Comparison of ENCODE assay signal across 14 mouse cellular contexts in the genomic region with DNA sequence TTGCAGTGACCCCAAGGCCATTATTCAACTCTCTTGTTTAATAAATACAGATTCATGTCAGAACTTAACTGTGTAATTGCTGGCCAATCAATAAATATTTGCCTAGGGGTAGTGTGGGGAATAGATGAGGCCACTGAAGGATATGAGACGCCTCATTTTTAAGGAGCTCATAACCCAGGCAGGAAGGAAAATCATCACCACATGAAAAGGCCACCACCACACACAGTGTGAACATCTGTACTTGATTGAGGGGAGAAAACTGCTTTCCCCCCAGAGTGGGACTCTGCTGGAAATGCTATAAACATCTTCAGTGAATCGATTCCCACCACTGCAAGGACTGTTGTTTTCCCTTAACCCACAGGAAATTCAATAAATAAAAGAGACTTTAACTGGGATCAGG.
DNase-seq lines count a peak whose midpoint lies in the region; ATAC-seq and TF ChIP-seq lines count a peak whose summit lies in the region.
"Had no signal": no experiment of that assay in that cellular context is flagged by ENCODE, and none has a peak within 500 bp of the region (broad histone marks: within the 10 kb centered on the region; RNA-seq: fewer than 3 reads in every experiment).

No protein-coding gene starts in this region.

- 42% methylated on average over 2 of the region's 2 CpGs for WGBS in neural tube, embryonic 12.5 days
- 22% methylated on average over 2 of the region's 2 CpGs for WGBS in embryonic facial prominence, embryonic 11.5 days
- 78% methylated on average over 2 of the region's 2 CpGs for WGBS in forebrain, postnatal 0 days

- H3K36me3 ChIP-seq in neural tube, embryonic 12.5 days, result no peaks in the 10 kb centered on the region
- H3K36me3 ChIP-seq in embryonic facial prominence, embryonic 11.5 days (replicated peaks; ENCODE audit: control insufficient read depth, insufficient read depth, low read depth, low read length), result no peaks in the 10 kb centered on the region
- no peaks in the 10 kb centered on the region for H3K36me3 ChIP-seq in forebrain, postnatal 0 days (ENCODE audit: insufficient read depth)
- H3K36me3 ChIP-seq: intestine, embryonic 15.5 days had no signal

- H3K27me3 ChIP-seq in neural tube, embryonic 12.5 days (replicated peaks), result no peaks in the 10 kb centered on the region
- H3K27me3 ChIP-seq in embryonic facial prominence, embryonic 11.5 days (ENCODE audit: control insufficient read depth, insufficient read depth, low read length), result no peaks in the 10 kb centered on the region
- no peaks in the 10 kb centered on the region for H3K27me3 ChIP-seq in forebrain, postnatal 0 days (ENCODE audit: insufficient read depth, low read length)
- H3K27me3 ChIP-seq: forebrain, embryonic 13.5 days; intestine, embryonic 15.5 days had no signal

- H3K9ac ChIP-seq in neural tube, embryonic 12.5 days, result no peak overlapping the region
- no peak overlapping the region for H3K9ac ChIP-seq in embryonic facial prominence, embryonic 11.5 days (replicated peaks; ENCODE audit: low read length)
- H3K9ac ChIP-seq in forebrain, postnatal 0 days, result no peak overlapping the region
- H3K9ac ChIP-seq: forebrain, embryonic 13.5 days; intestine, embryonic 15.5 days; lung, embryonic 14.5 days had no signal

- no peak overlapping the region for H3K4me2 ChIP-seq in neural tube, embryonic 12.5 days (replicated peaks)
- no peak overlapping the region for H3K4me2 ChIP-seq in embryonic facial prominence, embryonic 11.5 days (ENCODE audit: low read depth, low read length)
- H3K4me2 ChIP-seq in forebrain, postnatal 0 days (ENCODE audit: low read depth), result no peak overlapping the region
- H3K4me2 ChIP-seq: forebrain, embryonic 13.5 days; intestine, embryonic 15.5 days; lung, embryonic 14.5 days had no signal

- H3K4me3 ChIP-seq in neural tube, embryonic 12.5 days, result no peak overlapping the region
- H3K4me3 ChIP-seq in embryonic facial prominence, embryonic 11.5 days (ENCODE audit: low read depth, low read length), result no peak overlapping the region
- no peak overlapping the region for H3K4me3 ChIP-seq in forebrain, postnatal 0 days (ENCODE audit: low read depth, low read length)
- H3K4me3 ChIP-seq: forebrain, embryonic 13.5 days; intestine, embryonic 15.5 days had no signal

- no peak for TF ChIP-seq CTCF in forebrain, postnatal 0 days (IDR thresholded peaks at IDR 0.05; ENCODE audit: low read depth)

- H3K9me3 ChIP-seq in neural tube, embryonic 12.5 days, result no peaks in the 10 kb centered on the region
- no peaks in the 10 kb centered on the region for H3K9me3 ChIP-seq in embryonic facial prominence, embryonic 11.5 days (replicated peaks; ENCODE audit: control insufficient read depth, low read length)
- H3K9me3 ChIP-seq in forebrain, postnatal 0 days (ENCODE audit: low read length), result no peaks in the 10 kb centered on the region
- H3K9me3 ChIP-seq: forebrain, embryonic 13.5 days; intestine, embryonic 15.5 days had no signal

- no peak overlapping the region for H3K27ac ChIP-seq in neural tube, embryonic 12.5 days
- no peak overlapping the region for H3K27ac ChIP-seq in embryonic facial prominence, embryonic 11.5 days (replicated peaks; ENCODE audit: low read depth, low read length)
- no peak overlapping the region for H3K27ac ChIP-seq in forebrain, postnatal 0 days (ENCODE audit: low read depth, low read length)
- H3K27ac ChIP-seq: forebrain, embryonic 13.5 days; intestine, embryonic 15.5 days had no signal

- ATAC-seq in neural tube, embryonic 12.5 days (ENCODE audit: low FRiP score, low read depth), result 0 out of 2 replicates have a peak, but pooled peaks have one; percentile 44
- peak; percentile 75 for ATAC-seq in embryonic facial prominence, embryonic 11.5 days (replicated peaks; ENCODE audit: insufficient number of reproducible peaks, low FRiP score, low TSS enrichment, low read depth)
- no peak for ATAC-seq in forebrain, postnatal 0 days
- no peak for ATAC-seq in megakaryocyte progenitor cell, adult 5-6 weeks (replicated peaks; ENCODE audit: poor library complexity)
- ATAC-seq: activated CD4-positive, CD25-positive, alpha-beta regulatory T cell, adult 4 months; forebrain, embryonic 13.5 days; intestine, embryonic 15.5 days had no signal

- no peak for DNase-seq in neural tube, embryonic 10.5 days (ENCODE audit: extremely low spot score, low spot score)
- peak; percentile 67 for DNase-seq in embryonic facial prominence, embryonic 11.5 days (ENCODE audit: low spot score)
- DNase-seq in hindlimb bud, embryonic 11.5 days (ENCODE audit: extremely low spot score, low read depth, low spot score), result peak; percentile 60
- DNase-seq in forebrain, postnatal 0 days, result no peak
- no peak for DNase-seq in kidney, adult 8-10 months
- DNase-seq: cerebellum, postnatal 36 days; kidney, postnatal 10 days; left cerebral cortex, postnatal 4 days; lung, embryonic 14.5 days had no signal

- peaks cover 5% of the 10 kb centered on the region; the same call in 1 of the 2 replicates for H3K4me1 ChIP-seq in neural tube, embryonic 12.5 days
- H3K4me1 ChIP-seq in embryonic facial prominence, embryonic 11.5 days (ENCODE audit: control insufficient read depth, insufficient read depth, low read length), result no peaks in the 10 kb centered on the region
- no peaks in the 10 kb centered on the region for H3K4me1 ChIP-seq in forebrain, postnatal 0 days (ENCODE audit: insufficient read depth)
- H3K4me1 ChIP-seq: forebrain, embryonic 13.5 days; intestine, embryonic 15.5 days had no signal

Comparison
In these comparisons a context has a peak if more than half of its experiments do, and no peak if none do; other contexts are left out.
1. ATAC-seq: peak in neural tube, embryonic 12.5 days (single experiment) and embryonic facial prominence, embryonic 11.5 days (single experiment); none in forebrain, postnatal 0 days (single experiment) and megakaryocyte progenitor cell, adult 5-6 weeks (single experiment).
2. DNase-seq: peak in embryonic facial prominence, embryonic 11.5 days (single experiment) and hindlimb bud, embryonic 11.5 days (single experiment); none in neural tube, embryonic 10.5 days (single experiment), forebrain, postnatal 0 days (single experiment) and kidney, adult 8-10 months (0 of 2).